Mouse (Mus musculus): ENCODE measurements at regions not wholly inside any gene's neighbourhood (a gene's known extent, or its start where the extent isn't known, plus 50 kb on each side); places are given as distances from the start of the nearest gene placed in this dataset.

- no peak for DNase-seq (ENCODE audit: low spot score)
Observed at GRCm38 (mm10) chr7:64060051-64060450, 93.6 kb upstream of the Trpm1 start.

GRCm38 (mm10) chr7:64058282-64058872 is 95.3 kb upstream of the Trpm1 start:
- no peak for DNase-seq (ENCODE audit: low spot score)

- no peak for DNase-seq (ENCODE audit: low spot score)
Observed at GRCm38 (mm10) chr7:64057873-64058272, 95.8 kb upstream of the Trpm1 start.

- DNase-seq (ENCODE audit: low spot score), result no peak
Observed at GRCm38 (mm10) chr7:64056498-64056897, 97.1 kb upstream of the Trpm1 start.

- no peak for DNase-seq (ENCODE audit: low spot score)
Observed at GRCm38 (mm10) chr7:64054996-64055395, 98.6 kb upstream of the Trpm1 start.

- no peak for DNase-seq (ENCODE audit: low spot score)
Observed at GRCm38 (mm10) chr7:64053766-64054165, 99.9 kb upstream of the Trpm1 start.

- peak; percentile 73 for DNase-seq (ENCODE audit: low spot score)
Observed at GRCm38 (mm10) chr7:64052400-64052799, 101.2 kb upstream of the Trpm1 start.

- DNase-seq (ENCODE audit: low spot score), result no peak
Observed at GRCm38 (mm10) chr7:64050826-64051401, 102.7 kb upstream of the Trpm1 start.

- peak; percentile 53 for DNase-seq (ENCODE audit: low spot score)
Observed at GRCm38 (mm10) chr7:64050246-64050645, 103.4 kb upstream of the Trpm1 start.

GRCm38 (mm10) chr7:64049183-64049965 is 104.3 kb upstream of the Trpm1 start:
- DNase-seq (ENCODE audit: low spot score), result no peak

GRCm38 (mm10) chr7:64048452-64049182 is 105.0 kb upstream of the Trpm1 start:
- DNase-seq (ENCODE audit: low spot score), result peak; percentile 39

GRCm38 (mm10) chr7:64047831-64048230 is 105.8 kb upstream of the Trpm1 start:
- DNase-seq (ENCODE audit: low spot score), result no peak

GRCm38 (mm10) chr7:64045292-64045691 is 106.6 kb upstream of the Klf13 start:
- no peak for DNase-seq (ENCODE audit: low spot score)

GRCm38 (mm10) chr7:64042978-64043377 is 104.3 kb upstream of the Klf13 start:
- DNase-seq (ENCODE audit: low spot score), result no peak

GRCm38 (mm10) chr7:64041303-64041702 is 102.6 kb upstream of the Klf13 start:
- DNase-seq (ENCODE audit: low spot score), result no peak

GRCm38 (mm10) chr7:64040026-64040737 is 101.5 kb upstream of the Klf13 start:
- no peak for DNase-seq (ENCODE audit: low spot score)

- DNase-seq (ENCODE audit: low spot score), result no peak
Observed at GRCm38 (mm10) chr7:64037701-64038231, 99.1 kb upstream of the Klf13 start.

GRCm38 (mm10) chr7:64036154-64036553 is 97.4 kb upstream of the Klf13 start:
- no peak for DNase-seq (ENCODE audit: low spot score)

GRCm38 (mm10) chr7:64035025-64035606 is 96.4 kb upstream of the Klf13 start:
- no peak for DNase-seq (ENCODE audit: low spot score)

- DNase-seq (ENCODE audit: low spot score), result no peak
Observed at GRCm38 (mm10) chr7:64034493-64034892, 95.8 kb upstream of the Klf13 start.

- no peak for DNase-seq (ENCODE audit: low spot score)
Observed at GRCm38 (mm10) chr7:64033388-64033787, 94.7 kb upstream of the Klf13 start.
